Mouse (Mus musculus): ENCODE measurements around the gene Lamp1. TPM values are rescaled to one million over a fixed set of nuclear protein-coding genes. Genes with fewer than 3 reads are reported as not detected.

The Lamp1 gene
- polyA plus RNA-seq, 1 experiment, result 531 TPM

DNA sequence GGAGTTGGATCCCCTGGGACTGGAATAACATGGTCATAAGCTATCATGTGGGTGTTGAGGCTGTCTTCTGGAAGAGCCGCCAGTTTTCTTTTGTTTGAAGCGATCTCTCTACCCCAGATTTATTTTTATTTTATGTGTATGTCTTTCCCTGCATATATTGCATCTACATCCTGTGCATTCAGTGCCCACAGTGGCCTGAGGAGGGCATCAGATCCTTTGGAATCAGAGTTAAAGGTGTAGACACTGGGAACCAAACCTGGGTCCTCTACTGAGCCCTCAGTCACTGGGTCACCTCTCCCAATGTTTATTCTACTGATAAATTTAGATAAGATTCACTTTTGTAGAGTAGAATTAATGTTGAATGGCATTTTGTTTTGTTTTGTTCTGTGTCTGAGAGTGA lies 9.7 kb upstream of the Lamp1 start:
- Histone ChIP-seq H3K4me2 (ENCODE audit: low read depth) (no peak overlapping the region), H3K4me3 (no peak overlapping the region), H3K27me3 (ENCODE audit: control insufficient read depth, insufficient read depth, insufficient read length) (no peaks in the 10 kb centered on the region), H3ac (ENCODE audit: control insufficient read depth, insufficient read length) (no peak overlapping the region), H3K79me2 (ENCODE audit: control insufficient read depth, insufficient read depth) (no peaks in the 10 kb centered on the region), H3K36me3 (ENCODE audit: control insufficient read depth, insufficient read depth) (peaks cover 8% of the 10 kb centered on the region)
- TF ChIP-seq POLR2A (IDR thresholded peaks at IDR 0.05; ENCODE audit: insufficient read length, low read depth) (no peak), USF1 (IDR thresholded peaks at IDR 0.05; ENCODE audit: low read depth) (no peak), MYOD1 (IDR thresholded peaks at IDR 0.05; ENCODE audit: control insufficient read depth in 1 of 3, insufficient read length in 2 of 3, low read depth in 2 of 3) (no peak), SRF (IDR thresholded peaks at IDR 0.05; ENCODE audit: control insufficient read depth, insufficient read length, low read depth) (no peak), MAX (IDR thresholded peaks at IDR 0.05; ENCODE audit: low read depth) (no peak), TCF12 (IDR thresholded peaks at IDR 0.05; ENCODE audit: insufficient read depth, poor library complexity, severe bottlenecking) (no peak), MYOG (IDR thresholded peaks at IDR 0.05; ENCODE audit: control insufficient read depth in 1 of 3, insufficient read depth in 1 of 3, insufficient read length in 2 of 3, low read depth in 2 of 3) (no peak), E2F4 (IDR thresholded peaks at IDR 0.05; ENCODE audit: insufficient read depth) (no peak), TCF3 (IDR thresholded peaks at IDR 0.05; ENCODE audit: insufficient read length, low read depth) (no peak), CEBPB (IDR thresholded peaks at IDR 0.05; ENCODE audit: insufficient read depth, poor library complexity, severe bottlenecking) (no peak), POLR2AphosphoS2 (IDR thresholded peaks at IDR 0.05; ENCODE audit: insufficient read length, low read depth) (no peak), REST (IDR thresholded peaks at IDR 0.05; ENCODE audit: insufficient read depth, insufficient read length) (no peak)

DNA sequence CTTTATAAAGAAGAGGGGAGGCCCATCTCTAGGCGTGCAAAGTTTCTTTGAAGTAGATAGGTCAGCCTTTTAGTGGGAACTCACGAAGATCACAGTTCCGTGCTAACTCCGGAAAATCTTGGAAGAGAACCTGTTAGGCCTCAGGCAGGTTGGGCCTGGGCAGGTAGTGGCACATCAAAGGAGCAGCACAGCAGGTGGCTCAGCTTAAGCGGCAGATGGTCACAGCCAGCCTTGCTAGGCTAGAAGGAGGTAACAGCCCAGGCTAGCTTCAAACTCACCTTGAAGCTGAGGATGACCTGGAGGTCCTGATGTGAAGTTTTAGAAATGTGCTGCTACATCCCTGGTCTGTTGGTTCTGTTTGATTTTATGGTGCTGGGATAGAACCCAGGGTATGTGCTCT lies 9.1 kb upstream of the Lamp1 start:
- H3K36me3 ChIP-seq (ENCODE audit: control insufficient read depth, insufficient read depth), result peaks cover 8% of the 10 kb centered on the region
- H3K79me2 ChIP-seq (ENCODE audit: control insufficient read depth, insufficient read depth), result no peaks in the 10 kb centered on the region
- no peak overlapping the region for H3K4me3 ChIP-seq
- TF ChIP-seq E2F4 (IDR thresholded peaks at IDR 0.05; ENCODE audit: insufficient read depth) (no peak), MYOD1 (IDR thresholded peaks at IDR 0.05; ENCODE audit: control insufficient read depth in 1 of 3, insufficient read length in 2 of 3, low read depth in 2 of 3) (no peak), POLR2AphosphoS2 (IDR thresholded peaks at IDR 0.05; ENCODE audit: insufficient read length, low read depth) (no peak), SRF (IDR thresholded peaks at IDR 0.05; ENCODE audit: control insufficient read depth, insufficient read length, low read depth) (no peak), TCF3 (IDR thresholded peaks at IDR 0.05; ENCODE audit: insufficient read length, low read depth) (no peak), USF1 (IDR thresholded peaks at IDR 0.05; ENCODE audit: low read depth) (no peak), CEBPB (IDR thresholded peaks at IDR 0.05; ENCODE audit: insufficient read depth, poor library complexity, severe bottlenecking) (no peak), TCF12 (IDR thresholded peaks at IDR 0.05; ENCODE audit: insufficient read depth, poor library complexity, severe bottlenecking) (no peak), MAX (IDR thresholded peaks at IDR 0.05; ENCODE audit: low read depth) (no peak), MYOG (IDR thresholded peaks at IDR 0.05; ENCODE audit: control insufficient read depth in 1 of 3, insufficient read depth in 1 of 3, insufficient read length in 2 of 3, low read depth in 2 of 3) (no peak), REST (IDR thresholded peaks at IDR 0.05; ENCODE audit: insufficient read depth, insufficient read length) (no peak)
- no peak overlapping the region for H3K4me2 ChIP-seq (ENCODE audit: low read depth)
- H3K27me3 ChIP-seq (ENCODE audit: control insufficient read depth, insufficient read depth, insufficient read length), result no peaks in the 10 kb centered on the region
- no peak overlapping the region for H3ac ChIP-seq (ENCODE audit: control insufficient read depth, insufficient read length)

DNA sequence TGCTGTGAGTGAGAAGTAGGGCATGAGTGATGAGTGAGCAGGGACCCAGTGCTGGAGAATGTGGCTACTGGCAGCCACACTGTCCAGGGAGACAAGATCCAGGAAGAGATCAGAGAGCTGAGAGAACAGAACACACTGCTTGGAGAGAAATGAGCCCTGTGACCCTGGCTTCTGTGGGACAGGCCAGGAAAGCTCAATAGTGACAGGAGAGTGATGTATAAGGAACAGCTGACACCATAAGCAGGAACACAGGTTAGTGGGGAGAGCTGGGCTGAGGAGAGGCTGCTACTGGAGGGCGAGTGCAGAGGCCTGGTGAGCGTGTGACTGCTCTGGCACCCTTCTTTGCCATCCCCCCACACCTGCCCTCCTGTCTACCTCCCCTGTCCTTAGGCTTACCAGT lies 8.0 kb upstream of the Lamp1 start:
- Histone ChIP-seq H3ac (ENCODE audit: control insufficient read depth, insufficient read length) (no peak overlapping the region), H3K79me2 (ENCODE audit: control insufficient read depth, insufficient read depth) (no peaks in the 10 kb centered on the region), H3K4me2 (ENCODE audit: low read depth) (no peak overlapping the region), H3K36me3 (ENCODE audit: control insufficient read depth, insufficient read depth) (peaks cover 8% of the 10 kb centered on the region), H3K27me3 (ENCODE audit: control insufficient read depth, insufficient read depth, insufficient read length) (no peaks in the 10 kb centered on the region), H3K4me3 (no peak overlapping the region)
- TF ChIP-seq E2F4 (IDR thresholded peaks at IDR 0.05; ENCODE audit: insufficient read depth), result no peak
- TF ChIP-seq MYOG (IDR thresholded peaks at IDR 0.05; ENCODE audit: control insufficient read depth in 1 of 3, insufficient read depth in 1 of 3, insufficient read length in 2 of 3, low read depth in 2 of 3), result peak in 1 of 3 experiments; percentile 16
- TF ChIP-seq POLR2AphosphoS2 (IDR thresholded peaks at IDR 0.05; ENCODE audit: insufficient read length, low read depth), result peak; percentile 27
- no peak for TF ChIP-seq SRF (IDR thresholded peaks at IDR 0.05; ENCODE audit: control insufficient read depth, insufficient read length, low read depth)
- TF ChIP-seq MAX (IDR thresholded peaks at IDR 0.05; ENCODE audit: low read depth), result no peak
- TF ChIP-seq POLR2A (IDR thresholded peaks at IDR 0.05; ENCODE audit: insufficient read length, low read depth), result no peak
- no peak for TF ChIP-seq USF1 (IDR thresholded peaks at IDR 0.05; ENCODE audit: low read depth)
- TF ChIP-seq MYOD1 (IDR thresholded peaks at IDR 0.05; ENCODE audit: control insufficient read depth in 1 of 3, insufficient read length in 2 of 3, low read depth in 2 of 3), result peak in 2 of 3 experiments; percentile 31 to 60
- no peak for TF ChIP-seq TCF12 (IDR thresholded peaks at IDR 0.05; ENCODE audit: insufficient read depth, poor library complexity, severe bottlenecking)
- no peak for TF ChIP-seq CEBPB (IDR thresholded peaks at IDR 0.05; ENCODE audit: insufficient read depth, poor library complexity, severe bottlenecking)
- TF ChIP-seq TCF3 (IDR thresholded peaks at IDR 0.05; ENCODE audit: insufficient read length, low read depth), result no peak
- TF ChIP-seq REST (IDR thresholded peaks at IDR 0.05; ENCODE audit: insufficient read depth, insufficient read length), result no peak

DNA sequence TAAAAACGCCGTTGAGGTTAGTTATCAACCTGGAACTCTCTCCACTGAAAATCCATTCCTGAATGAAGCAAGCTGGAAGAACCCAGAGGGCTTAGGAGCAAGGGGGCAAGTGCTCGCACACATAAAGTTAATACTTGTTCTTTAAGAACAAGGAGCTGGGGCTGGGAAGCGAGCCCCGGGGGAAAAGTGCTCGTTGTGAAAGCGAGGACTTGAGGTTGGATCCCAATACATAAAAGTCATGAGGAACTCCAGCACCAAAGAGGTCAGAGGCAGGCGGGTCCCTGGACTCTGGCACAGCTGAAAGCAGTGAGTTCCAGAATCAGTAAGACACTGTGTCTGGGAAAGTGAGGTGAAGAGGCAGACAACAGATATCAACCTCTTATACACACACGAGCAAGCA lies 4.9 kb upstream of the Lamp1 start:
- H3K27me3 ChIP-seq (ENCODE audit: control insufficient read depth, insufficient read depth, insufficient read length), result no peaks in the 10 kb centered on the region
- H3K36me3 ChIP-seq (ENCODE audit: control insufficient read depth, insufficient read depth), result peaks cover 8% of the 10 kb centered on the region
- no peak for TF ChIP-seq TCF3 (IDR thresholded peaks at IDR 0.05; ENCODE audit: insufficient read length, low read depth)
- no peak for TF ChIP-seq SRF (IDR thresholded peaks at IDR 0.05; ENCODE audit: control insufficient read depth, insufficient read length, low read depth)
- TF ChIP-seq POLR2A (IDR thresholded peaks at IDR 0.05; ENCODE audit: insufficient read length, low read depth), result no peak
- no peak for TF ChIP-seq MYOG (IDR thresholded peaks at IDR 0.05; ENCODE audit: control insufficient read depth in 1 of 3, insufficient read depth in 1 of 3, insufficient read length in 2 of 3, low read depth in 2 of 3)
- no peak for TF ChIP-seq TCF12 (IDR thresholded peaks at IDR 0.05; ENCODE audit: insufficient read depth, poor library complexity, severe bottlenecking)
- TF ChIP-seq USF1 (IDR thresholded peaks at IDR 0.05; ENCODE audit: low read depth), result no peak
- no peak for TF ChIP-seq MYOD1 (IDR thresholded peaks at IDR 0.05; ENCODE audit: control insufficient read depth in 1 of 3, insufficient read length in 2 of 3, low read depth in 2 of 3)
- TF ChIP-seq CEBPB (IDR thresholded peaks at IDR 0.05; ENCODE audit: insufficient read depth, poor library complexity, severe bottlenecking), result no peak
- no peak for TF ChIP-seq POLR2AphosphoS2 (IDR thresholded peaks at IDR 0.05; ENCODE audit: insufficient read length, low read depth)
- no peak for TF ChIP-seq MAX (IDR thresholded peaks at IDR 0.05; ENCODE audit: low read depth)
- TF ChIP-seq REST (IDR thresholded peaks at IDR 0.05; ENCODE audit: insufficient read depth, insufficient read length), result no peak
- TF ChIP-seq E2F4 (IDR thresholded peaks at IDR 0.05; ENCODE audit: insufficient read depth), result no peak
- H3K4me2 ChIP-seq (ENCODE audit: low read depth), result no peak overlapping the region
- no peak overlapping the region for H3K4me3 ChIP-seq
- H3ac ChIP-seq (ENCODE audit: control insufficient read depth, insufficient read length), result no peak overlapping the region
- H3K79me2 ChIP-seq (ENCODE audit: control insufficient read depth, insufficient read depth), result peaks cover 4% of the 10 kb centered on the region
